In the genomic region with DNA sequence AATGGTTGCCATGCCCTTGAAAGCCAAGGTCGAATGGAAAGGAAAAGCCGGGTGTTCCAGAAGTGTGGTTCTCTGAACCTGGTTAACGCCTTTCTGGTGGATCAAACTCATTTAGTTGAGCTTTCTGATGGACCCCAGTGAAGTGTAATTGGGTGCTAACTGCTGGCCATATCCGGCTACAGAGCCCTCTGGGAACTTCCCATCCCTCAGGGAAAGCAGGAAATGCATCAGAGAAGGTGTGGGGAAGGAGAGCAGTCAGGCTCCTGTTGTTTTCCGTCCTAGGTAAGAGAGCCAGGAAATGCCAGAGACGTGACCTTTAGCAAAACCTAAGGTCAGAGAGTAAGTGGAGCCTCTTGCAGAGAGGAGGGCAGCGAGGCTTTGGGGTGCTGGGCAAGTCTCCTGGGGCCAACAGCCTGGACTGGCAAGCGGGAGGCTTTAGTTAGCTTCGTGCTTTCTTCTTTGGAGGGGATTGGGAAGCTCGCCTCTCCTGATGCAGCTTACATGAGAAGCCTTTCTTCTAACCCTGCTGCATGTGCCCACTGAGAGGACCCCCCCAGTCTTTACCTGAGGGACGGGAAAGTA, we compare ENCODE assay signal across 9 mouse cellular contexts. TPM values are rescaled to one million over a fixed set of nuclear protein-coding genes. Genes with fewer than 3 reads are reported as not detected.
A peak's percentile ranks its signal among the peaks of the same experiment; 100 is the strongest.
DNase-seq lines count a peak whose midpoint lies in the region; ATAC-seq lines count a peak whose summit lies in the region.
"Had no signal": no experiment of that assay in that cellular context is flagged by ENCODE, and none has a peak within 500 bp of the region (broad histone marks: within the 10 kb centered on the region; RNA-seq: fewer than 3 reads in every experiment).

No protein-coding gene starts in this region.

- no peak overlapping the region for H3K9ac ChIP-seq in hindbrain, embryonic 12.5 days
- peak overlapping the region; percentile 19; the same call in 1 of the 2 replicates for H3K9ac ChIP-seq in limb, embryonic 12.5 days (replicated peaks)
- H3K9ac ChIP-seq: neural tube, embryonic 12.5 days had no signal

- no peak overlapping the region for H3K4me2 ChIP-seq in hindbrain, embryonic 12.5 days (replicated peaks)
- no peak overlapping the region for H3K4me2 ChIP-seq in limb, embryonic 12.5 days

- no peak for DNase-seq in hindbrain, embryonic 10.5 days (ENCODE audit: low spot score)
- DNase-seq in ES-CJ7 (ENCODE audit: low read depth, low spot score): peak; percentile 95
- DNase-seq in heart, embryonic 10.5 days (ENCODE audit: low spot score): no peak
- DNase-seq in ovary, adult 18-20 months (ENCODE audit: low spot score): no peak
- no peak for DNase-seq in yolk sac, embryonic 10.5 days (ENCODE audit: low spot score)
- DNase-seq in gastrocnemius, postnatal 14 days: no peak

- no peaks in the 10 kb centered on the region for H3K9me3 ChIP-seq in hindbrain, embryonic 10.5 days
- no peaks in the 10 kb centered on the region for H3K9me3 ChIP-seq in hindbrain, embryonic 12.5 days (replicated peaks)
- no peaks in the 10 kb centered on the region for H3K9me3 ChIP-seq in heart, embryonic 10.5 days
- no peaks in the 10 kb centered on the region for H3K9me3 ChIP-seq in limb, embryonic 12.5 days
- H3K9me3 ChIP-seq: neural tube, embryonic 12.5 days had no signal

- intact Hi-C loops in gastrocnemius, postnatal 14 days (cut with DNase I; ENCODE audit: low total_unique reads): loop anchor here (5.0 kb wide), 1 partner anchor 35 kb away; the partner anchor contains the start of gene Sec14l1

- H3K27me3 ChIP-seq in hindbrain, embryonic 10.5 days (ENCODE audit: insufficient read depth, poor library complexity, severe bottlenecking): no peaks in the 10 kb centered on the region
- no peaks in the 10 kb centered on the region for H3K27me3 ChIP-seq in hindbrain, embryonic 12.5 days
- no peaks in the 10 kb centered on the region for H3K27me3 ChIP-seq in heart, embryonic 10.5 days (ENCODE audit: insufficient read depth, poor library complexity, severe bottlenecking)
- H3K27me3 ChIP-seq in limb, embryonic 12.5 days: no peaks in the 10 kb centered on the region
- H3K27me3 ChIP-seq: neural tube, embryonic 12.5 days had no signal

- no peak overlapping the region for H3K4me3 ChIP-seq in hindbrain, embryonic 10.5 days
- no peak overlapping the region for H3K4me3 ChIP-seq in hindbrain, embryonic 12.5 days
- H3K4me3 ChIP-seq in heart, embryonic 10.5 days: no peak overlapping the region
- H3K4me3 ChIP-seq in limb, embryonic 12.5 days (replicated peaks): no peak overlapping the region
- H3K4me3 ChIP-seq: neural tube, embryonic 12.5 days had no signal

- H3K4me1 ChIP-seq in hindbrain, embryonic 10.5 days (replicated peaks): peaks cover 36% of the 10 kb centered on the region
- H3K4me1 ChIP-seq in hindbrain, embryonic 12.5 days: peaks cover 23% of the 10 kb centered on the region
- peaks cover 65% of the 10 kb centered on the region for H3K4me1 ChIP-seq in heart, embryonic 10.5 days
- H3K4me1 ChIP-seq in limb, embryonic 12.5 days (replicated peaks): peaks cover 27% of the 10 kb centered on the region

- H3K27ac ChIP-seq in hindbrain, embryonic 10.5 days: peak overlapping the region; percentile 76
- H3K27ac ChIP-seq in hindbrain, embryonic 12.5 days: no peak overlapping the region
- peak overlapping the region; percentile 76 for H3K27ac ChIP-seq in heart, embryonic 10.5 days
- H3K27ac ChIP-seq in limb, embryonic 12.5 days: peak overlapping the region; percentile 56; the same call in 1 of the 2 replicates
- H3K27ac ChIP-seq: neural tube, embryonic 12.5 days had no signal

- WGBS in hindbrain, embryonic 10.5 days: 72% methylated on average over 11 of the region's 11 CpGs
- WGBS in hindbrain, embryonic 12.5 days: 78% methylated on average over 11 of the region's 11 CpGs
- WGBS in heart, embryonic 10.5 days: 62% methylated on average over 11 of the region's 11 CpGs
- WGBS in limb, embryonic 12.5 days: 54% methylated on average over 11 of the region's 11 CpGs

- ATAC-seq in hindbrain, embryonic 12.5 days (ENCODE audit: low FRiP score): no peak
- ATAC-seq in limb, embryonic 12.5 days (ENCODE audit: insufficient number of reproducible peaks, insufficient read depth, low FRiP score, low TSS enrichment, low read depth): no peak

- peaks cover 53% of the 10 kb centered on the region for H3K36me3 ChIP-seq in hindbrain, embryonic 10.5 days
- H3K36me3 ChIP-seq in hindbrain, embryonic 12.5 days: peaks cover 30% of the 10 kb centered on the region
- H3K36me3 ChIP-seq in heart, embryonic 10.5 days: peaks cover 47% of the 10 kb centered on the region
- H3K36me3 ChIP-seq in limb, embryonic 12.5 days: peaks cover 43% of the 10 kb centered on the region

RNA-seq across cellular contexts. Expression of gene Sec14l1, which starts 32.5 kb away (rescaled TPM):
- polyA plus RNA-seq in hindbrain, embryonic 10.5 days (2016; fragmentation: Nextera tagmentation; extraction: Ambion mirVana): 57.0 and 58.2 TPM in 2 replicates
- 76.2 and 77.6 TPM in 2 replicates for polyA plus RNA-seq in hindbrain, embryonic 12.5 days (2016; fragmentation: Nextera tagmentation; extraction: Ambion mirVana)
- 46.2 and 56.0 TPM in 2 replicates for polyA plus RNA-seq in heart, embryonic 10.5 days (2016; fragmentation: Nextera tagmentation; extraction: Ambion mirVana)
- 52.6 and 57.5 TPM in 2 replicates for polyA plus RNA-seq in limb, embryonic 12.5 days (2016; fragmentation: Nextera tagmentation; extraction: Ambion mirVana)
- total RNA-seq in gastrocnemius, postnatal 14 days (2021): 10 to 100 TPM; 58.1 to 58.7 TPM
